Mouse (Mus musculus) splenic B cell, adult 2 months (primary cell): ENCODE data around the gene Prkar2b.

Experiments
- DNase-seq: peaks from one replicate; pipeline ENCODE4 v3.0.0-alpha.2; 2011; ENCODE audit warnings: low read depth, low spot score
- H3K27me3 ChIP-seq: 2 replicates; pipeline ENCODE4 v1.6.1; 2012; ENCODE audit warnings: mild to moderate bottlenecking, low read length, moderate library complexity, mixed read lengths; ENCODE audit not compliant: control insufficient read depth, poor library complexity, insufficient read depth, severe bottlenecking
- H3K36me3 ChIP-seq: 2 replicates; pipeline ENCODE4 v1.6.1; 2012; ENCODE audit warnings: mild to moderate bottlenecking, low read length, moderate library complexity, mixed read lengths; ENCODE audit not compliant: control insufficient read depth, poor library complexity, insufficient read depth, severe bottlenecking

Gene Prkar2b

GRCm38 (mm10) chr12:31983238-31983637 is 77.9 kb downstream of the Prkar2b start:
- Histone ChIP-seq H3K27me3 (no peaks in the 10 kb centered on the region), H3K36me3 (no peaks in the 10 kb centered on the region)
- no peak for DNase-seq

GRCm38 (mm10) chr12:31977613-31978195 is 83.4 kb downstream of the Prkar2b start:
- Histone ChIP-seq H3K36me3 (no peaks in the 10 kb centered on the region), H3K27me3 (no peaks in the 10 kb centered on the region)
- no peak for DNase-seq

- no peaks in the 10 kb centered on the region for H3K27me3 ChIP-seq
- DNase-seq: peak; percentile 27
- no peaks in the 10 kb centered on the region for H3K36me3 ChIP-seq
These were observed 84.6 kb downstream of the Prkar2b start for GRCm38 (mm10) chr12:31976544-31976943.

- H3K27me3 ChIP-seq: no peaks in the 10 kb centered on the region
- no peaks in the 10 kb centered on the region for H3K36me3 ChIP-seq
- peak; percentile 92 for DNase-seq
These were observed 87.5 kb downstream of the Prkar2b start for GRCm38 (mm10) chr12:31973473-31974172.

DNA sequence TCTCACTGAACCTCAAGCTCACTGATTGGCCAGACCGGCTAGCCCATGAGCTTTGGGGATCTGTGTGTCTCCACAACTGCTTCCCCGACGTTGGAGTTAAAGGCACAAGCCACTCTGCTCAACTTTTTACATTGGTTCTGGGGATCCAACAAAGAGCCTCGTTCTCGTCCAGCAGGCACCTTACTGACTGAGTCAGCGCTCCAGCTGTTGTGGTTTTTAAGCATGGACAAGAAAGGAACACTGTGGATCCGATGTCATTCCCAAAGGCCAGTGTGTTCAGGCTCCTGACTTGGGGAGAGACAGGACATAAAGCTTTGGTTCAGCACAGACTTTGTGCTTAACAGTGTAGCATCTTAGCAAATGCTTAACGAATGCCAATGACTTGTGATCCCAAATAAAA is 89.5 kb downstream of the Prkar2b start:
- H3K36me3 ChIP-seq: no peaks in the 10 kb centered on the region
- DNase-seq: no peak
- no peaks in the 10 kb centered on the region for H3K27me3 ChIP-seq

GRCm38 (mm10) chr12:31969111-31969510 is 92.0 kb downstream of the Prkar2b start:
- Histone ChIP-seq H3K27me3 (no peaks in the 10 kb centered on the region), H3K36me3 (no peaks in the 10 kb centered on the region)
- no peak for DNase-seq

DNA sequence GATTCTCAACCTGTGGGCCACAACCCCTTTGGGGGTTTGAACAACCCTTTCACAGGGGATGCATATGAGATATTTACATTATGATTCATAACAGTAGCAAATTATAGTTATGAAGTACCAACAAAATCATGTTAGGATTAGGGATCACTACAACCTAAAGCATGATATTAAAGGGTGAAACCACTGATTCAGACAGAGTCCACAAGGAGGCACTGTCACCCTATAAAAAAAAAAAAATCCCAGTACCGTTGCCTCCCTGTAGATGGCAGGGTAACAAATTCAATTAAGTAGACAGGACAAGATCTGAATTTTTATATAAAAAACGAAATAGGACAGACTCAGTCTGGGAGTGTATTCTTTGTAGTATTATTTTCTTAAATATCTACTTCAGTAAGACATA is 93.6 kb downstream of the Prkar2b start:
- peak; percentile 84 for DNase-seq
- Histone ChIP-seq H3K36me3 (no peaks in the 10 kb centered on the region), H3K27me3 (no peaks in the 10 kb centered on the region)

- H3K27me3 ChIP-seq: no peaks in the 10 kb centered on the region
- no peak for DNase-seq
- H3K36me3 ChIP-seq: no peaks in the 10 kb centered on the region
These were observed 94.7 kb downstream of the Prkar2b start for GRCm38 (mm10) chr12:31966405-31966804.

DNA sequence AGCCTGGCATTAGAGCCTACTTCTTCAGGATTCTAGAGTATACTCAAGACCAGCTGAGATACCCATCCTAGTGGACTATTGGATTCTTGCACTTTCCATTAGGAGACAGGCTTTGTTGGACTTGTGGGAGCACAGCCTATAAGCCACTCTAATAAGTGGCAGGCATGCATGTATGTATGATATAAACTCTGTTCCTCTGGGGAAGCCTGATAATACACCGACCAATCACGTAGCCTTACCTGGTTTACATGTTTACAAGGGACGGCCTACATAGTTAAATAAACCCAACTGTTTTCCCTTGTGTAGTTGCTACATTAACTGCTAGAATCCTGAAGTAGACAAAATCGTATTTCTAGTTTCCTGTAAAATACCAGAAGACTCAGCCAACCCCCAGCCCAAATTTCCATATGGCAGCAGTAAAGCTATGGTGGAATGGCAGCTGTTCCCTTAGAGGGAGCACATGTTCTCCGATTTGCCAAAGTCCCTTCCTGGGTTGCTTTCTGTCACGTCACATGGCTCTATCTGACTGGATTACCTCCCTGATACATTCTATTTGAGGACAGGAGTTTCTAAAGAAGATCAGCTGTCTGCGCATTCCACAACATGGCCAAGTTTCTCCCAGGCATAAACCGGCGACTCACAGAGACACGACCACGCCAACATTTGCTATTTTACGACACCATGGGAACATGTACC is 95.4 kb downstream of the Prkar2b start:
- no peaks in the 10 kb centered on the region for H3K27me3 ChIP-seq
- H3K36me3 ChIP-seq: no peaks in the 10 kb centered on the region
- DNase-seq: no peak

DNA sequence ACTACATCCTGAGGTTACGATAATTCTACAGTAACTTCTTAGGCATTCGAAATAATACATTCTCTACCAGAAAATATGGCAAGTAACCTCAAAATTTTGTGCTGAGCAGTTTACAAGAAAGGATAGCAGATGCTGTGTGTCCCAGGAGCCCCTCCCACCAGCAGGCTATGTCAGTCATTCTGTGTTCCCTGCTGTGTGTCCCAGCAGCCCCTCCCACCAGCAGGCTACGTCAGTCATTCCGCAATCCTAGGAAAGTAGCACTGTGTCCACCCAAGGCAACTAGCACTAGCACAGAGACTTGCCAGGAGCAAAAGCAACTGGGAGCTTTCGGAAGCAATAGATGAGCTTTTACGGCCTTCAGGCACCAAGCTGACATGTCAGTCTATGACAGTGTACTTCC is 97.0 kb downstream of the Prkar2b start:
- H3K36me3 ChIP-seq: no peaks in the 10 kb centered on the region
- no peaks in the 10 kb centered on the region for H3K27me3 ChIP-seq
- no peak for DNase-seq

GRCm38 (mm10) chr12:31955843-31956242 is 105.3 kb downstream of the Prkar2b start:
- DNase-seq: no peak
- no peaks in the 10 kb centered on the region for H3K27me3 ChIP-seq
- no peaks in the 10 kb centered on the region for H3K36me3 ChIP-seq

DNA sequence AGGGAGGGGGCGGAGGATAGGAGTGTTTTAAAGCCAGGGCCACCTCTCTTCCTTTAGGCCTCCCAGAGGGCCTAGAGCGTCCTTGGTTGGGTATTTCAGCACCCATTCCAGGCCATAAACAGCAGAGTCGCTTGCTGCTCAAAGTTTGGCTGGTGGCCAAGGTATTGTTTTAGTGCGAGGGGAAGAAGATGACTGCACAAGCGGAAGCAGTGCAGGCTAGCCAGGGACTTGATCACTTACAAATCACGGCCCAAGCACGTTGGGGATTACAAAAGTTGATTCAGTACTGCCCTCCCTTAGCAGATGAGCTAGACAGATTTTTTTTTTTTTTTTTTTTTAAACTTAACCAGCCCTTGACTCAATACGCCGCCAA is 110.5 kb downstream of the Prkar2b start:
- H3K27me3 ChIP-seq: no peaks in the 10 kb centered on the region
- no peak for DNase-seq
- no peaks in the 10 kb centered on the region for H3K36me3 ChIP-seq

GRCm38 (mm10) chr12:31949759-31950658 is 111.1 kb downstream of the Prkar2b start, which contains the start of gene Hbp1:
Gene Hbp1 (minus strand): TSS chr12:31950535.
- H3K27me3 ChIP-seq: no peaks in the 10 kb centered on the region
- no peaks in the 10 kb centered on the region for H3K36me3 ChIP-seq
- DNase-seq: peak; percentile 100

DNA sequence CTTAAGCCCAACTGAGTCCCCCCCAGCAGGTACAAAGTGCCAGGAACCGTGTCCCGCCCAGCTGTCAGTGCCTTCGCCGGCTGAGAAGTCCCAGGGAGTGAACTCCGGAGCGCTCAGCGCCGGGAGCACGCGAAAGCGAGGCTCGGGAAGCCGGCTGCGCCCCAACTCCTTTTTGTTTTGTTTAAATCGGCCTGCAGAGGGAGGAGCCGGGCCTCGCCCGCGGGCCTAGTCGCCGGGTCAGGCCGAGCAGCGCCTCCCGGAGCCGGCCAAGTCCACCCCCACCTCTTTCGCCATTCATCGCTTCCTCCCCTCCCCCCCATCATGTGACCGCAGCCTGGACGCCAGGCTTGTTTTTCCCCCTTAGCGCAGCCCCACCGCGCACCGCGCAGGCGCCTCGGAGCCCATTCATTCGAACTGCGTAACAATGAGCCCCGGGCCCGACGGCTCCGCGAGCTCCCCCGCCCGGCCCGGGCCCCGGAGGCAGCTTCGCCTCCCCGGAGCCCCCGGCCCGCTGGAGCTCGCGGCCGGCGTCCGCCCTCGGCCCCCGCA is 111.8 kb downstream of the Prkar2b start:
- Histone ChIP-seq H3K36me3 (no peaks in the 10 kb centered on the region), H3K27me3 (no peaks in the 10 kb centered on the region)
- peak; percentile 91 for DNase-seq
